Mouse (Mus musculus) cortical plate, adult 2 months (tissue): ENCODE measurements at regions not wholly inside any gene's neighbourhood (a gene's known extent, or its start where the extent isn't known, plus 50 kb on each side); places are given as distances from the start of the nearest gene placed in this dataset.

Source experiments
- CTCF ChIP-seq: fragments of 200-500 bp; IDR thresholded peaks from 2 replicates; pipeline ENCODE4 v1.5.1; 2011; ENCODE audit warnings: mild to moderate bottlenecking, control low read depth, low read length; ENCODE audit not compliant: insufficient read depth; ENCODE audit errors: extremely low read depth
- POLR2A ChIP-seq: fragments of 200-500 bp; IDR thresholded peaks from 2 replicates; pipeline ENCODE4 v1.6.1; 2011; ENCODE audit warnings: mild to moderate bottlenecking, low read length, control low read depth; ENCODE audit not compliant: insufficient read depth; ENCODE audit errors: extremely low read depth

DNA sequence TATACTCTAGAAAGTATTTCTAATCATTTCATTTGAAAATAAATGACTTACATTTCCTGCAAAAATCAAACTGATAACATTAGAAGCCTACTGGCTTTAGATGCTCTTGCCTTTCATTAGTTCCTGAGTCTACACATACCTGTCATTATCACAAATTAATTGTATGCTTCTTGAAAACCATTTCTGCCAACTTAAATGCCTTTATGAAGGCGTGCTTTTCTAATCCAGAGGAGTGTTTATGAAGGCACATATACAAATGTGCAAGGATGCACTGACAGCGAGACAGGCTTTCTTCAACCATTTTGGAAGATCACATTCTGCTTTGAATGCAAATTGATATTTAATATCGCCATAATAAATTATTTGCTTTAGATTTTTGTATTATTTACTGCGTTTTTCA lies 246.6 kb downstream of the Mef2c start:
- TF ChIP-seq POLR2A (no peak), CTCF (no peak)
